Mouse (Mus musculus): ENCODE measurements around the gene Osbp2. TPM values are rescaled to one million over a fixed set of nuclear protein-coding genes. Genes with fewer than 3 reads are reported as not detected.
A peak's percentile ranks its signal among the peaks of the same experiment; 100 is the strongest.

The Osbp2 gene
- polyA plus RNA-seq, 1 experiment = 0.52 TPM

GRCm38 (mm10) chr11:3835271-3835670 is 28.4 kb downstream of the Osbp2 start:
- 70% methylated on average over 4 of the region's 4 CpGs for WGBS

GRCm38 (mm10) chr11:3834421-3835098 is 29.1 kb downstream of the Osbp2 start:
- Histone ChIP-seq H3K27ac (ENCODE audit: insufficient read depth, low read depth, low read length) (no peak overlapping the region), H3K27me3 (ENCODE audit: control insufficient read depth, insufficient read depth, low read length) (no peaks in the 10 kb centered on the region), H3K36me3 (ENCODE audit: control insufficient read depth, insufficient read depth, low read length) (no peaks in the 10 kb centered on the region), H3K4me3 (ENCODE audit: low read depth, low read length) (no peak overlapping the region), H3K4me1 (ENCODE audit: control insufficient read depth, insufficient read depth, insufficient read length, low read length) (no peaks in the 10 kb centered on the region; the same call in 1 of the 2 replicates)
- TF ChIP-seq CTCF (IDR thresholded peaks at IDR 0.05; ENCODE audit: extremely low read depth, insufficient read length, insufficient replicate concordance, low read depth, low read length) = peak; percentile 65
- no peak for TF ChIP-seq POLR2A (IDR thresholded peaks at IDR 0.05; ENCODE audit: low read depth, low read length)
- 45% methylated on average over 13 of the region's 13 CpGs for WGBS

More at GRCm38 (mm10) chr11:3835271-3835670, 28.4 kb downstream of the Osbp2 start:
- TF ChIP-seq POLR2A (IDR thresholded peaks at IDR 0.05; ENCODE audit: low read depth, low read length) (no peak), CTCF (IDR thresholded peaks at IDR 0.05; ENCODE audit: extremely low read depth, insufficient read length, insufficient replicate concordance, low read depth, low read length) (no peak)
- H3K36me3 ChIP-seq (ENCODE audit: control insufficient read depth, insufficient read depth, low read length) = no peaks in the 10 kb centered on the region
- no peaks in the 10 kb centered on the region for H3K27me3 ChIP-seq (ENCODE audit: control insufficient read depth, insufficient read depth, low read length)
- H3K27ac ChIP-seq (ENCODE audit: insufficient read depth, low read depth, low read length) = no peak overlapping the region
- no peak overlapping the region for H3K4me3 ChIP-seq (ENCODE audit: low read depth, low read length)
- no peaks in the 10 kb centered on the region; the same call in 1 of the 2 replicates for H3K4me1 ChIP-seq (ENCODE audit: control insufficient read depth, insufficient read depth, insufficient read length, low read length)

- no peaks in the 10 kb centered on the region for H3K36me3 ChIP-seq (ENCODE audit: control insufficient read depth, insufficient read depth, low read length)
- no peak overlapping the region for H3K27ac ChIP-seq (ENCODE audit: insufficient read depth, low read depth, low read length)
- TF ChIP-seq POLR2A (IDR thresholded peaks at IDR 0.05; ENCODE audit: low read depth, low read length) = no peak
- TF ChIP-seq CTCF (IDR thresholded peaks at IDR 0.05; ENCODE audit: extremely low read depth, insufficient read length, insufficient replicate concordance, low read depth, low read length) = no peak
- H3K4me1 ChIP-seq (ENCODE audit: control insufficient read depth, insufficient read depth, insufficient read length, low read length) = no peaks in the 10 kb centered on the region; the same call in 1 of the 2 replicates
- no peaks in the 10 kb centered on the region for H3K27me3 ChIP-seq (ENCODE audit: control insufficient read depth, insufficient read depth, low read length)
- WGBS = 39% methylated on average over 21 of the region's 21 CpGs
- H3K4me3 ChIP-seq (ENCODE audit: low read depth, low read length) = no peak overlapping the region
Observed at GRCm38 (mm10) chr11:3833544-3834420, 29.9 kb downstream of the Osbp2 start.

DNA sequence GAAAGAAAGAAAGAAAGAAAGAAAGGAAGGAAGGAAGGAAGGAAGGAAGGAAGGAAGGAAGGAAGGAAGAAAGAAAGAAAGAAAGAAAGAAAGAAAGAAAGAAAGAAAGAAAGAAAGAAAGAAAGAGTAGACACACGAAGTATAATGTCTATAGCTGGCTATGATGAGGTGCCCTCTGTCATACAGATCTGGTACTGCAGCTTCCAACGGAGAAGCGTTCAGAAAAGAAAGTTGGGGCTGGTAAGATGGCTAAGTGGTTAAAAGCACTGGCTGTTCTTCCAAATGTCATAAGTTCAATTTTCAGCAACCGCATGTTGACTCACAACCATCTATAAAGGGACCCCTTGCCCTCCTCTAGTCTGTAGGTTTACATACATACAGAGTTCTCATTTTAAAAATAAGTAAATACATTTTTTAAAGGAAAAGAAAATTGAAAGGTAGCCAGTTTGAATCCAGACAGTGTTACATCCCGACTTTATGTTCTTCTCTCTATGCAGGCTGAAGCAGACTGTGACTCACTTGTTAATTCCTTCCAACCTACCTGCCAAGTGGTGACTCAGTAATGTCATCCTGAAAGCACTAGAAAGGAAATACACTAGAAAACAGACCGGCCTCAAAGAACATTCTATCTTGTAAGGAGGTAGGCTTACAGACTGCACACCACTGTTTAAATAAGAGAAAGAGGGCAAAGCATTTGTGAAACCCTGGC is 31.4 kb downstream of the Osbp2 start:
- Histone ChIP-seq H3K4me1 (ENCODE audit: control insufficient read depth, insufficient read depth, insufficient read length, low read length) (no peaks in the 10 kb centered on the region; the same call in 1 of the 2 replicates), H3K27ac (ENCODE audit: insufficient read depth, low read depth, low read length) (no peak overlapping the region), H3K27me3 (ENCODE audit: control insufficient read depth, insufficient read depth, low read length) (no peaks in the 10 kb centered on the region), H3K4me3 (ENCODE audit: low read depth, low read length) (no peak overlapping the region), H3K36me3 (ENCODE audit: control insufficient read depth, insufficient read depth, low read length) (no peaks in the 10 kb centered on the region)
- 42% methylated on average over 6 of the region's 6 CpGs for WGBS
- TF ChIP-seq POLR2A (IDR thresholded peaks at IDR 0.05; ENCODE audit: low read depth, low read length) = no peak
- no peak for TF ChIP-seq CTCF (IDR thresholded peaks at IDR 0.05; ENCODE audit: extremely low read depth, insufficient read length, insufficient replicate concordance, low read depth, low read length)

DNA sequence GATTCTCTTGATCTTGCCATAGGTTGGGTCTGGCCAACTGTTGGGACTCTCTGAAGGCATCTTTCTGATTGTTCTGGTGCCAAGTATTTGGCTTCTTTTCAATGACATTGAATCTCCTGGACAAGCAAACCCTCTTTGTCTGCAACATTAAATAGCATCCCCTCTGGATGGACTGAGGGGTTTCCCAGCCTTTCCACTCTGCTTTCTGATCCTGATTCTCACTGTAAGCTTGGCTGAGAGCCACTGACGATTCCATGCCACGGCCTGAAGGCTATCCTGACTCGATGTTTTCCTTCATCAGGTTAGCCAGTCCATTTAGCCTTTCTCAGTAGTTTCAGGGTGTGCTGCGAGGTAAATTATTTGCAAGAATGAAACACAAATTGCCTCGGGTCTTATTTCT is 34.0 kb downstream of the Osbp2 start:
- TF ChIP-seq POLR2A (IDR thresholded peaks at IDR 0.05; ENCODE audit: low read depth, low read length) (no peak), CTCF (IDR thresholded peaks at IDR 0.05; ENCODE audit: extremely low read depth, insufficient read length, insufficient replicate concordance, low read depth, low read length) (no peak)
- WGBS = 86% methylated on average over 5 of the region's 5 CpGs
- no peaks in the 10 kb centered on the region for H3K27me3 ChIP-seq (ENCODE audit: control insufficient read depth, insufficient read depth, low read length)

GRCm38 (mm10) chr11:3824138-3824537 is 39.6 kb downstream of the Osbp2 start:
- WGBS = 61% methylated on average over 5 of the region's 5 CpGs
- H3K4me3 ChIP-seq (ENCODE audit: low read depth, low read length) = no peak overlapping the region
- no peaks in the 10 kb centered on the region for H3K4me1 ChIP-seq (ENCODE audit: control insufficient read depth, insufficient read depth, insufficient read length, low read length)
- no peaks in the 10 kb centered on the region for H3K27me3 ChIP-seq (ENCODE audit: control insufficient read depth, insufficient read depth, low read length)
- TF ChIP-seq CTCF (IDR thresholded peaks at IDR 0.05; ENCODE audit: extremely low read depth, insufficient read length, insufficient replicate concordance, low read depth, low read length) (no peak), POLR2A (IDR thresholded peaks at IDR 0.05; ENCODE audit: low read depth, low read length) (no peak)
- no peak overlapping the region for H3K27ac ChIP-seq (ENCODE audit: insufficient read depth, low read depth, low read length)
- H3K36me3 ChIP-seq (ENCODE audit: control insufficient read depth, insufficient read depth, low read length) = no peaks in the 10 kb centered on the region

More for the DNA sequence above, 34.0 kb downstream of the Osbp2 start:
- Histone ChIP-seq H3K4me1 (ENCODE audit: control insufficient read depth, insufficient read depth, insufficient read length, low read length) (no peaks in the 10 kb centered on the region; the same call in 1 of the 2 replicates), H3K4me3 (ENCODE audit: low read depth, low read length) (no peak overlapping the region), H3K36me3 (ENCODE audit: control insufficient read depth, insufficient read depth, low read length) (no peaks in the 10 kb centered on the region), H3K27ac (ENCODE audit: insufficient read depth, low read depth, low read length) (no peak overlapping the region)

Measured in small intestine, adult 2 months (tissue).